Mouse (Mus musculus) midbrain, embryonic 14.5 days (tissue): ENCODE measurements around the gene Tet2. TPM values are rescaled to one million over a fixed set of nuclear protein-coding genes. Genes with fewer than 3 reads are reported as not detected.
A peak's percentile ranks its signal among the peaks of the same experiment; 100 is the strongest.

Experiments
- ATAC-seq: fragments of 200-750 bp; cut with Nextera tagmentation; 2 replicates; pipeline ENCODE4 v1.8.0; 2017; ENCODE audit warnings: moderate number of reproducible peaks, moderate library complexity; ENCODE audit not compliant: low FRiP score, low TSS enrichment
- DNase-seq: peaks from one replicate; pipeline ENCODE4 v3.0.0-alpha.2; 2015
- H3K27ac ChIP-seq: fragments of 300-500 bp; sonication (generic); replicated peaks from 2 replicates; pipeline ENCODE4 v1.5.1; 2014; ENCODE audit warnings: mild to moderate bottlenecking, low read depth, low read length, moderate library complexity
- H3K27me3 ChIP-seq: fragments of 300-500 bp; sonication (generic); 2 replicates; pipeline ENCODE4 v1.6.1; 2014; ENCODE audit warnings: low read length, control low read depth, mixed read lengths; ENCODE audit not compliant: control insufficient read depth, insufficient read depth
- H3K36me3 ChIP-seq: fragments of 300-500 bp; sonication (generic); 2 replicates; pipeline ENCODE4 v1.6.1; 2014; ENCODE audit warnings: low read length, control low read depth; ENCODE audit not compliant: control insufficient read depth, insufficient read depth
- H3K4me1 ChIP-seq: fragments of 300-500 bp; sonication (generic); 2 replicates; pipeline ENCODE4 v1.6.1; 2014; ENCODE audit warnings: mild to moderate bottlenecking, antibody characterized with exemption, low read length, control low read depth; ENCODE audit not compliant: control insufficient read depth, insufficient read depth
- H3K4me2 ChIP-seq: fragments of 300-500 bp; sonication (generic); 2 replicates; pipeline ENCODE4 v1.6.1; 2014; ENCODE audit warnings: mild to moderate bottlenecking, low read length, moderate library complexity
- H3K4me3 ChIP-seq: fragments of 300-500 bp; sonication (generic); replicated peaks from 2 replicates; pipeline ENCODE4 v1.5.1; 2014; ENCODE audit warnings: low read depth, low read length
- H3K9ac ChIP-seq: fragments of 300-500 bp; sonication (generic); replicated peaks from 2 replicates; pipeline ENCODE4 v1.6.1; 2014; ENCODE audit warnings: mild to moderate bottlenecking, low read length, moderate library complexity
- H3K9me3 ChIP-seq: fragments of 300-500 bp; sonication (generic); 2 replicates; pipeline ENCODE4 v1.6.1; 2016; ENCODE audit warnings: low read length, control low read depth, mixed read lengths; ENCODE audit not compliant: control insufficient read depth
- WGBS: fragments of 180-500 bp; shearing (Covaris S2); extraction: QIAGEN DNeasy Blood & Tissue Kit; methylation state at CpG from one replicate; pipeline ENCODE4 v1.1.7; 2014; 5-methylcytosine and 5-hydroxymethylcytosine counted together
- polyA plus RNA-seq: library from polyadenylated mRNA; unstranded; fragments of >200 nt; fragmentation: Nextera tagmentation; extraction: Ambion mirVana; gene quantifications from 2 replicates; pipeline ENCODE4 v1.2.1, GENCODE M21; 2014

Gene Tet2
- polyA plus RNA-seq, 1 experiment from 2014 or later = 25.6 TPM

GRCm38 (mm10) chr3:133554552-133555067 lies 9.7 kb upstream of the Tet2 start:
- WGBS = 80% methylated on average over 6 of the region's 6 CpGs
- Histone ChIP-seq H3K4me3 (no peak overlapping the region), H3K27ac (no peak overlapping the region), H3K36me3 (no peaks in the 10 kb centered on the region), H3K9ac (no peak overlapping the region), H3K4me2 (no peak overlapping the region), H3K27me3 (no peaks in the 10 kb centered on the region), H3K4me1 (no peaks in the 10 kb centered on the region), H3K9me3 (no peaks in the 10 kb centered on the region)
- DNase-seq (no peak), ATAC-seq (no peak)

- Histone ChIP-seq H3K4me3 (no peak overlapping the region), H3K4me2 (no peak overlapping the region), H3K27me3 (no peaks in the 10 kb centered on the region), H3K36me3 (no peaks in the 10 kb centered on the region), H3K27ac (no peak overlapping the region), H3K4me1 (no peaks in the 10 kb centered on the region), H3K9ac (no peak overlapping the region), H3K9me3 (no peaks in the 10 kb centered on the region)
- WGBS = 90% methylated on average over 4 of the region's 4 CpGs
- DNase-seq = no peak
- ATAC-seq = no peak
Measured at GRCm38 (mm10) chr3:133554092-133554491, 9.2 kb upstream of the Tet2 start.

- Histone ChIP-seq H3K9me3 (no peaks in the 10 kb centered on the region), H3K4me1 (no peaks in the 10 kb centered on the region), H3K4me2 (no peak overlapping the region), H3K27ac (no peak overlapping the region), H3K27me3 (no peaks in the 10 kb centered on the region), H3K36me3 (no peaks in the 10 kb centered on the region), H3K9ac (no peak overlapping the region), H3K4me3 (no peak overlapping the region)
- ATAC-seq (no peak), DNase-seq (no peak)
- WGBS = 66% methylated on average over 8 of the region's 8 CpGs
Measured at GRCm38 (mm10) chr3:133551941-133552340, 7.0 kb upstream of the Tet2 start.

GRCm38 (mm10) chr3:133549385-133550170 lies 4.6 kb upstream of the Tet2 start:
- H3K4me3 ChIP-seq = no peak overlapping the region
- H3K9me3 ChIP-seq = no peaks in the 10 kb centered on the region
- H3K27ac ChIP-seq = no peak overlapping the region
- DNase-seq (no peak), ATAC-seq (no peak)
- H3K9ac ChIP-seq = no peak overlapping the region
- H3K36me3 ChIP-seq = no peaks in the 10 kb centered on the region
- H3K4me1 ChIP-seq = no peaks in the 10 kb centered on the region
- H3K4me2 ChIP-seq = no peak overlapping the region
- H3K27me3 ChIP-seq = no peaks in the 10 kb centered on the region
- 70% methylated on average over 7 of the region's 7 CpGs for WGBS

GRCm38 (mm10) chr3:133548613-133549012 lies 3.7 kb upstream of the Tet2 start:
- no peaks in the 10 kb centered on the region for H3K27me3 ChIP-seq
- H3K4me3 ChIP-seq = no peak overlapping the region
- H3K4me1 ChIP-seq = no peaks in the 10 kb centered on the region
- no peak overlapping the region for H3K9ac ChIP-seq
- no peaks in the 10 kb centered on the region for H3K36me3 ChIP-seq
- ATAC-seq (no peak), DNase-seq (no peak)
- no peaks in the 10 kb centered on the region for H3K9me3 ChIP-seq
- H3K27ac ChIP-seq = no peak overlapping the region
- H3K4me2 ChIP-seq = no peak overlapping the region
- WGBS = 84% methylated on average over 2 of the region's 2 CpGs

- ATAC-seq = no peak
- no peak overlapping the region for H3K4me2 ChIP-seq
- 72% methylated on average over 2 of the region's 2 CpGs for WGBS
Measured at GRCm38 (mm10) chr3:133546790-133547189, 1.9 kb upstream of the Tet2 start.

GRCm38 (mm10) chr3:133545304-133545666 lies 346 bp upstream of the Tet2 start:
- Histone ChIP-seq H3K9me3 (no peaks in the 10 kb centered on the region), H3K27me3 (no peaks in the 10 kb centered on the region), H3K36me3 (no peaks in the 10 kb centered on the region), H3K4me1 (peaks cover 15% of the 10 kb centered on the region), H3K27ac (no peak overlapping the region), H3K4me2 (peak overlapping the region; percentile 83), H3K4me3 (peak overlapping the region; percentile 88), H3K9ac (peak overlapping the region; percentile 84; the same call in 1 of the 2 replicates)
- WGBS = 13% methylated on average over 6 of the region's 6 CpGs
- no peak for DNase-seq
- no peak for ATAC-seq

More at GRCm38 (mm10) chr3:133546790-133547189, 1.9 kb upstream of the Tet2 start:
- H3K4me3 ChIP-seq = no peak overlapping the region
- H3K4me1 ChIP-seq = peaks cover 5% of the 10 kb centered on the region; the same call in 1 of the 2 replicates
- no peak for DNase-seq
- no peaks in the 10 kb centered on the region for H3K9me3 ChIP-seq
- no peak overlapping the region for H3K27ac ChIP-seq
- H3K9ac ChIP-seq = no peak overlapping the region
- H3K36me3 ChIP-seq = no peaks in the 10 kb centered on the region
- no peaks in the 10 kb centered on the region for H3K27me3 ChIP-seq

- peaks cover 15% of the 10 kb centered on the region for H3K4me1 ChIP-seq
- H3K4me2 ChIP-seq = peak overlapping the region; percentile 83
- H3K4me3 ChIP-seq = peak overlapping the region; percentile 88
- H3K27ac ChIP-seq = peak overlapping the region; percentile 94
- no peaks in the 10 kb centered on the region for H3K9me3 ChIP-seq
- peak overlapping the region; percentile 84 for H3K9ac ChIP-seq
- DNase-seq (peak; percentile 98), ATAC-seq (peak; percentile 97)
- WGBS = under 1% methylated on average over 52 of the region's 52 CpGs
- no peaks in the 10 kb centered on the region for H3K36me3 ChIP-seq
- no peaks in the 10 kb centered on the region for H3K27me3 ChIP-seq
Measured at GRCm38 (mm10) chr3:133544131-133544550, 798 bp downstream of the Tet2 start.
